Mouse (Mus musculus): Measurements from ENCODE around the gene Serpinf2. TPM values are rescaled to one million over a fixed set of nuclear protein-coding genes. Genes with fewer than 3 reads are reported as not detected.

The Serpinf2 gene
- polyA plus RNA-seq, 1 experiment, result 2.8 TPM

- WGBS, result 92% methylated on average over 3 of the region's 3 CpGs
- DNase-seq (ENCODE audit: low read depth, low spot score), result no peak
Measured at GRCm38 (mm10) chr11:75439951-75440350, 560 bp upstream of the Serpinf2 start.

- 77% methylated on average over 3 of the region's 3 CpGs for WGBS
- DNase-seq (ENCODE audit: low read depth, low spot score), result no peak
Measured at GRCm38 (mm10) chr11:75438804-75439203, 587 bp downstream of the Serpinf2 start.

- DNase-seq (ENCODE audit: low read depth, low spot score), result no peak
- WGBS, result 76% methylated on average over 13 of the region's 13 CpGs
Measured at GRCm38 (mm10) chr11:75438194-75438593, 1.2 kb downstream of the Serpinf2 start.

- 85% methylated on average over 5 of the region's 5 CpGs for WGBS
- DNase-seq (ENCODE audit: low read depth, low spot score), result no peak
Measured at GRCm38 (mm10) chr11:75434138-75434537, 5.3 kb downstream of the Serpinf2 start.

GRCm38 (mm10) chr11:75431307-75431706 is 8.1 kb downstream of the Serpinf2 start:
- 59% methylated on average over 11 of the region's 11 CpGs for WGBS
- DNase-seq (ENCODE audit: low read depth, low spot score), result no peak

GRCm38 (mm10) chr11:75429019-75429705 is 10.2 kb downstream of the Serpinf2 start:
- no peak for DNase-seq (ENCODE audit: low read depth, low spot score)
- WGBS, result 60% methylated on average over 9 of the region's 9 CpGs

GRCm38 (mm10) chr11:75424459-75424858 is 14.9 kb downstream of the Serpinf2 start:
- WGBS, result 62% methylated on average over 3 of the region's 3 CpGs
- DNase-seq (ENCODE audit: low read depth, low spot score), result no peak

GRCm38 (mm10) chr11:75424033-75424432 is 15.4 kb downstream of the Serpinf2 start:
- no peak for DNase-seq (ENCODE audit: low read depth, low spot score)
- 73% methylated on average over 9 of the region's 9 CpGs for whole genome bisulfite sequencing

- DNase-seq (ENCODE audit: low read depth, low spot score), result no peak
- WGBS, result 79% methylated on average over 3 of the region's 3 CpGs
Measured at GRCm38 (mm10) chr11:75423091-75423490, 16.3 kb downstream of the Serpinf2 start.

GRCm38 (mm10) chr11:75422013-75422792 is 17.2 kb downstream of the Serpinf2 start, which contains the start of gene Serpinf1:
Gene Serpinf1 (minus strand): TSS chr11:75422701.
- no peak for DNase-seq (ENCODE audit: low read depth, low spot score)
- WGBS, result 53% methylated on average over 10 of the region's 10 CpGs

- no peak for DNase-seq (ENCODE audit: low read depth, low spot score)
- WGBS, result 59% methylated on average over 6 of the region's 6 CpGs
Measured at GRCm38 (mm10) chr11:75421375-75422012, 17.9 kb downstream of the Serpinf2 start.

- 62% methylated on average over 5 of the region's 5 CpGs for WGBS
- DNase-seq (ENCODE audit: low read depth, low spot score), result no peak
Measured at GRCm38 (mm10) chr11:75420810-75421374, 18.5 kb downstream of the Serpinf2 start.

GRCm38 (mm10) chr11:75420037-75420436 is 19.4 kb downstream of the Serpinf2 start:
- WGBS, result 79% methylated on average over 7 of the region's 7 CpGs
- no peak for DNase-seq (ENCODE audit: low read depth, low spot score)

GRCm38 (mm10) chr11:75415994-75416393 is 23.4 kb downstream of the Serpinf2 start:
- no peak for DNase-seq (ENCODE audit: low read depth, low spot score)
- 72% methylated on average over 13 of the region's 13 CpGs for WGBS

GRCm38 (mm10) chr11:75415096-75415495 is 24.3 kb downstream of the Serpinf2 start:
- 36% methylated on average over 7 of the region's 7 CpGs for WGBS
- DNase-seq (ENCODE audit: low read depth, low spot score), result no peak

GRCm38 (mm10) chr11:75410591-75410990 is 28.8 kb downstream of the Serpinf2 start:
- WGBS, result 89% methylated on average over 7 of the region's 7 CpGs
- DNase-seq (ENCODE audit: low read depth, low spot score), result no peak

GRCm38 (mm10) chr11:75409679-75410575 is 29.5 kb downstream of the Serpinf2 start:
- DNase-seq (ENCODE audit: low read depth, low spot score), result no peak

GRCm38 (mm10) chr11:75406865-75407264 is 32.5 kb downstream of the Serpinf2 start:
- WGBS, result 60% methylated on average over 3 of the region's 3 CpGs

More at GRCm38 (mm10) chr11:75409679-75410575, 29.5 kb downstream of the Serpinf2 start:
- 55% methylated on average over 17 of the region's 17 CpGs for WGBS

GRCm38 (mm10) chr11:75406104-75406503 is 33.3 kb downstream of the Serpinf2 start:
- WGBS, result 78% methylated on average over 4 of the region's 4 CpGs
- DNase-seq (ENCODE audit: low read depth, low spot score), result no peak

More at GRCm38 (mm10) chr11:75406865-75407264, 32.5 kb downstream of the Serpinf2 start:
- DNase-seq (ENCODE audit: low read depth, low spot score), result peak; percentile 7
